Mouse (Mus musculus) MEL (cell line): ENCODE measurements around the gene Mmp15.

Experiments
- CTCF ChIP-seq, 3 experiments: IDR thresholded peaks in 2 of 3; conservative IDR thresholded peaks in 1 of 3; 2 replicates each; pipeline ENCODE4 v1.5.1; 2011 to 2012; ENCODE audit warnings: low read length in 3 of 3, low read depth in 2 of 3, mild to moderate bottlenecking in 2 of 3, improper control_type of control experiment in 1 of 3, inconsistent platforms in 1 of 3, mixed read lengths in 1 of 3, moderate library complexity in 1 of 3; ENCODE audit not compliant: control insufficient read depth in 1 of 3, insufficient read depth in 1 of 3, poor library complexity in 1 of 3, severe bottlenecking in 1 of 3
- E2F4 ChIP-seq: IDR thresholded peaks from 2 replicates; pipeline ENCODE4 v1.6.1; 2011; ENCODE audit warnings: low read depth, low read length, improper control_type of control experiment, borderline replicate concordance

GRCm38 (mm10) chr8:95341721-95342120, 10.3 kb upstream of the Mmp15 start:
- TF ChIP-seq CTCF (IDR thresholded peaks at IDR 0.05 in 2 of 3, conservative IDR thresholded peaks at IDR 0.05 in 1 of 3; ENCODE audit: control insufficient read depth in 1 of 3, insufficient read depth in 1 of 3, low read depth in 2 of 3, low read length in 3 of 3, poor library complexity in 1 of 3, severe bottlenecking in 1 of 3) (no peak), E2F4 (no peak)
